Mouse (Mus musculus): ENCODE results near the gene Gm20696. TPM values are rescaled to one million over a fixed set of nuclear protein-coding genes. Genes with fewer than 3 reads are reported as not detected.

Gene Gm20696
- total RNA-seq, 1 experiment: 0.58 TPM

- TF ChIP-seq ZC3H11A (IDR thresholded peaks at IDR 0.05; ENCODE audit: borderline replicate concordance, low read depth, low read length) (no peak), CHD2 (IDR thresholded peaks at IDR 0.05; ENCODE audit: low read depth, low read length) (no peak), ZNF384 (IDR thresholded peaks at IDR 0.05; ENCODE audit: low read depth, low read length) (no peak), MAFK (IDR thresholded peaks at IDR 0.05; ENCODE audit: insufficient read depth, low read depth, low read length) (no peak)
- Histone ChIP-seq H3K9me3 (ENCODE audit: control insufficient read depth, insufficient read depth, low read depth, low read length) (no peaks in the 10 kb centered on the region), H3K9ac (ENCODE audit: insufficient read depth, low read depth, low read length, poor library complexity, severe bottlenecking) (no peak overlapping the region), H3K36me3 (ENCODE audit: control insufficient read depth, insufficient read depth, low read length, poor library complexity, severe bottlenecking) (no peaks in the 10 kb centered on the region), H3K4me1 (ENCODE audit: control insufficient read depth in 2 of 2, insufficient read depth in 2 of 2, low read length in 2 of 2, poor library complexity in 1 of 2) (no peaks in the 10 kb centered on the region), H3K4me3 (ENCODE audit: insufficient read depth in 1 of 2, low read depth in 1 of 2, low read length in 2 of 2, poor library complexity in 1 of 2, severe bottlenecking in 1 of 2) (no peak overlapping the region), H3K27ac (ENCODE audit: insufficient read depth, low read depth, low read length, poor library complexity, severe bottlenecking) (no peak overlapping the region)
- DNase-seq (ENCODE audit: low read depth, low spot score): no peak
- in situ Hi-C loops (cut with MboI; ENCODE audit: low sequenced_read_pairs in 2 of 2, unreplicated experiment in 2 of 2): no loop called here
Measured at GRCm38 (mm10) chr6:99532458-99532857, 134.1 kb downstream of the Gm20696 start.

GRCm38 (mm10) chr6:99528972-99529371, 137.6 kb downstream of the Gm20696 start:
- Histone ChIP-seq H3K36me3 (ENCODE audit: control insufficient read depth, insufficient read depth, low read length, poor library complexity, severe bottlenecking) (no peaks in the 10 kb centered on the region), H3K9ac (ENCODE audit: insufficient read depth, low read depth, low read length, poor library complexity, severe bottlenecking) (no peak overlapping the region), H3K27ac (ENCODE audit: insufficient read depth, low read depth, low read length, poor library complexity, severe bottlenecking) (no peak overlapping the region), H3K9me3 (ENCODE audit: control insufficient read depth, insufficient read depth, low read depth, low read length) (no peaks in the 10 kb centered on the region), H3K4me1 (ENCODE audit: control insufficient read depth in 2 of 2, insufficient read depth in 2 of 2, low read length in 2 of 2, poor library complexity in 1 of 2) (no peaks in the 10 kb centered on the region), H3K4me3 (ENCODE audit: insufficient read depth in 1 of 2, low read depth in 1 of 2, low read length in 2 of 2, poor library complexity in 1 of 2, severe bottlenecking in 1 of 2) (no peak overlapping the region)
- in situ Hi-C loops (cut with MboI; ENCODE audit: low sequenced_read_pairs in 2 of 2, unreplicated experiment in 2 of 2): no loop called here
- TF ChIP-seq ZNF384 (IDR thresholded peaks at IDR 0.05; ENCODE audit: low read depth, low read length): no peak
- 0 out of 2 replicates have a peak, but pooled peaks have one; percentile 36 for TF ChIP-seq MAFK (IDR thresholded peaks at IDR 0.05; ENCODE audit: insufficient read depth, low read depth, low read length)
- DNase-seq (ENCODE audit: low read depth, low spot score): no peak

GRCm38 (mm10) chr6:99527457-99528105, 139.0 kb downstream of the Gm20696 start:
- no peak overlapping the region for H3K27ac ChIP-seq (ENCODE audit: insufficient read depth, low read depth, low read length, poor library complexity, severe bottlenecking)
- no peak overlapping the region for H3K9ac ChIP-seq (ENCODE audit: insufficient read depth, low read depth, low read length, poor library complexity, severe bottlenecking)
- H3K4me3 ChIP-seq (ENCODE audit: insufficient read depth in 1 of 2, low read depth in 1 of 2, low read length in 2 of 2, poor library complexity in 1 of 2, severe bottlenecking in 1 of 2): no peak overlapping the region
- no peaks in the 10 kb centered on the region for H3K4me1 ChIP-seq (ENCODE audit: control insufficient read depth in 2 of 2, insufficient read depth in 2 of 2, low read length in 2 of 2, poor library complexity in 1 of 2)
- in situ Hi-C loops (cut with MboI; ENCODE audit: low sequenced_read_pairs in 2 of 2, unreplicated experiment in 2 of 2): no loop called here
- peak; percentile 82 for TF ChIP-seq ZC3H11A (IDR thresholded peaks at IDR 0.05; ENCODE audit: borderline replicate concordance, low read depth, low read length)
- no peak for TF ChIP-seq HCFC1 (IDR thresholded peaks at IDR 0.05; ENCODE audit: borderline replicate concordance, insufficient read depth, low read length)
- no peaks in the 10 kb centered on the region for H3K9me3 ChIP-seq (ENCODE audit: control insufficient read depth, insufficient read depth, low read depth, low read length)
- no peaks in the 10 kb centered on the region for H3K36me3 ChIP-seq (ENCODE audit: control insufficient read depth, insufficient read depth, low read length, poor library complexity, severe bottlenecking)
- no peak for DNase-seq (ENCODE audit: low read depth, low spot score)

- H3K9me3 ChIP-seq (ENCODE audit: control insufficient read depth, insufficient read depth, low read depth, low read length): no peaks in the 10 kb centered on the region
- H3K27ac ChIP-seq (ENCODE audit: insufficient read depth, low read depth, low read length, poor library complexity, severe bottlenecking): no peak overlapping the region
- H3K36me3 ChIP-seq (ENCODE audit: control insufficient read depth, insufficient read depth, low read length, poor library complexity, severe bottlenecking): no peaks in the 10 kb centered on the region
- no peak overlapping the region for H3K9ac ChIP-seq (ENCODE audit: insufficient read depth, low read depth, low read length, poor library complexity, severe bottlenecking)
- TF ChIP-seq HCFC1 (IDR thresholded peaks at IDR 0.05; ENCODE audit: borderline replicate concordance, insufficient read depth, low read length) (no peak), CHD2 (IDR thresholded peaks at IDR 0.05; ENCODE audit: low read depth, low read length) (no peak), ZC3H11A (IDR thresholded peaks at IDR 0.05; ENCODE audit: borderline replicate concordance, low read depth, low read length) (0 out of 2 replicates have a peak, but pooled peaks have one; percentile 15)
- in situ Hi-C loops (cut with MboI; ENCODE audit: low sequenced_read_pairs in 2 of 2, unreplicated experiment in 2 of 2): no loop called here
- H3K4me1 ChIP-seq (ENCODE audit: control insufficient read depth in 2 of 2, insufficient read depth in 2 of 2, low read length in 2 of 2, poor library complexity in 1 of 2): no peaks in the 10 kb centered on the region
- DNase-seq (ENCODE audit: low read depth, low spot score): no peak
- H3K4me3 ChIP-seq (ENCODE audit: insufficient read depth in 1 of 2, low read depth in 1 of 2, low read length in 2 of 2, poor library complexity in 1 of 2, severe bottlenecking in 1 of 2): no peak overlapping the region
Measured at GRCm38 (mm10) chr6:99525351-99525750, 141.2 kb downstream of the Gm20696 start.

DNA sequence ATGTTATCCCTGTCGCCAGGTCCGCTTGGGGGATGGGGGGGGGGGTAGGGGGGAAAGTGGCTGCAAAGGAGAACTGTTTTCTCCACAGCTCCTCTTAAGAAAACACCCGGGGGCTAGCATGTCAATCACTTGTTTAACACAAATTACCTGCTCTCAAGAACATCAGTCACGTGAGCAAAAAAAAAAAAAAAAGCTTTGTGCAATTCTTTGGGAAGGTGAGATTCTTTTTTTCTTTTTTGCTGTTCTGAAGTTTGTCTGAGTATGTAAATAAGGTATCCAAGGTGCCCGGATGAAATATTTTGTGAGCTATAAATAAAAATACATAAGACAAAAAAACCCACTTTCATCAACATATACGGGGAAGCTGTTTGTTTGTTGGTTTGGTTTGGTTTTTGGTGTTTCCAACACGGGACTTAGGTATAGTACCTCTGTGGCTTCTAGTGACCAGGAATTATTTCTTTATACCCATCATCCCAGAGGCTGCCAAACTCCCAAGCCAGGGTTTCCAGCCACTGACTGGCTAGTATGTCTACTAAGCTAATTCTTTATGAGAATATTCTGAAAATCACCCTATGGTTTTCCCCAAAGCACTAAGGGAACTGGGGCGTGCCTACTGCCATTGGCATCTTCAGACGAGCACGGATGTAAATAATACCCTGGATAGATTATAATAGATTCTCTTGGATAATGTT, 142.8 kb downstream of the Gm20696 start:
- no peak for DNase-seq (ENCODE audit: low read depth, low spot score)
- H3K36me3 ChIP-seq (ENCODE audit: control insufficient read depth, insufficient read depth, low read length, poor library complexity, severe bottlenecking): no peaks in the 10 kb centered on the region
- no peak overlapping the region for H3K27ac ChIP-seq (ENCODE audit: insufficient read depth, low read depth, low read length, poor library complexity, severe bottlenecking)
- H3K9ac ChIP-seq (ENCODE audit: insufficient read depth, low read depth, low read length, poor library complexity, severe bottlenecking): no peak overlapping the region
- no peaks in the 10 kb centered on the region for H3K4me1 ChIP-seq (ENCODE audit: control insufficient read depth in 2 of 2, insufficient read depth in 2 of 2, low read length in 2 of 2, poor library complexity in 1 of 2)
- in situ Hi-C loops (cut with MboI; ENCODE audit: low sequenced_read_pairs in 2 of 2, unreplicated experiment in 2 of 2): no loop called here
- TF ChIP-seq ZNF384 (IDR thresholded peaks at IDR 0.05; ENCODE audit: low read depth, low read length): peak; percentile 89
- TF ChIP-seq ZC3H11A (IDR thresholded peaks at IDR 0.05; ENCODE audit: borderline replicate concordance, low read depth, low read length): no peak
- no peaks in the 10 kb centered on the region for H3K9me3 ChIP-seq (ENCODE audit: control insufficient read depth, insufficient read depth, low read depth, low read length)
- H3K4me3 ChIP-seq (ENCODE audit: insufficient read depth in 1 of 2, low read depth in 1 of 2, low read length in 2 of 2, poor library complexity in 1 of 2, severe bottlenecking in 1 of 2): peak overlapping the region in 1 of 2 experiments; percentile 76; a peak in 1 of 4 replicates
